Mouse (Mus musculus) layer of hippocampus, adult 2 months (tissue): ENCODE measurements around the gene Agtrap. TPM values are rescaled to one million over a fixed set of nuclear protein-coding genes. Genes with fewer than 3 reads are reported as not detected.

Experiments used
- DNase-seq, 2 experiments: peaks; one replicate each; pipeline ENCODE4 v3.0.0; 2022; ENCODE audit warnings: low spot score in 2 of 2
- H3K27ac ChIP-seq: fragments of 200-600 bp; 2 replicates; pipeline ENCODE4 v1.8.1; 2022
- H3K4me3 ChIP-seq: fragments of 200-600 bp; 2 replicates; pipeline ENCODE4 v1.8.1; 2022; ENCODE audit warnings: mild to moderate bottlenecking
- CTCF ChIP-seq: fragments of 200-600 bp; conservative IDR thresholded peaks from 2 replicates; pipeline ENCODE4 v1.8.1; 2022; ENCODE audit warnings: antibody characterized with exemption, mild to moderate bottlenecking, moderate library complexity
- total RNA-seq, 2 experiments: library from RNA; stranded (reverse); gene quantifications; 2 replicates each; pipeline ENCODE4 v1.2.3; 2021

Gene Agtrap
- total RNA-seq, 2 experiments from 2014 or later: 7.2 to 9.8 TPM

- no peak overlapping the region for H3K27ac ChIP-seq
Observed at GRCm38 (mm10) chr4:148080597-148080973, 7.2 kb downstream of the Agtrap start.

GRCm38 (mm10) chr4:148079944-148080596 lies 7.8 kb downstream of the Agtrap start:
- TF ChIP-seq CTCF: no peak
- no peak overlapping the region for H3K4me3 ChIP-seq

More at GRCm38 (mm10) chr4:148080597-148080973, 7.2 kb downstream of the Agtrap start:
- no peak overlapping the region for H3K4me3 ChIP-seq
- no peak for DNase-seq
- TF ChIP-seq CTCF: no peak

GRCm38 (mm10) chr4:148079212-148079611 lies 8.6 kb downstream of the Agtrap start:
- TF ChIP-seq CTCF: peak; percentile 63
- no peak for DNase-seq
- Histone ChIP-seq H3K4me3 (no peak overlapping the region), H3K27ac (no peak overlapping the region)

More at GRCm38 (mm10) chr4:148079944-148080596, 7.8 kb downstream of the Agtrap start:
- H3K27ac ChIP-seq: no peak overlapping the region
- DNase-seq: no peak

- TF ChIP-seq CTCF: no peak
- DNase-seq: no peak
- no peak overlapping the region for H3K27ac ChIP-seq
- no peak overlapping the region for H3K4me3 ChIP-seq
Observed at GRCm38 (mm10) chr4:148075881-148076280, 11.9 kb downstream of the Agtrap start.

- DNase-seq: peak; percentile 49 to 67
- H3K27ac ChIP-seq: peak overlapping the region; percentile 24; the same call in 1 of the 2 replicates
- peak overlapping the region; percentile 44 for H3K4me3 ChIP-seq
- TF ChIP-seq CTCF: no peak
Observed at GRCm38 (mm10) chr4:148075259-148075658, 12.6 kb downstream of the Agtrap start.

GRCm38 (mm10) chr4:148074521-148075189 lies 13.2 kb downstream of the Agtrap start:
- DNase-seq: no peak
- peak; percentile 77 for TF ChIP-seq CTCF
- no peak overlapping the region for H3K27ac ChIP-seq
- peak overlapping the region; percentile 44 for H3K4me3 ChIP-seq

- H3K4me3 ChIP-seq: no peak overlapping the region
- TF ChIP-seq CTCF: no peak
- H3K27ac ChIP-seq: no peak overlapping the region
- no peak for DNase-seq
Observed at GRCm38 (mm10) chr4:148071508-148071907, 16.3 kb downstream of the Agtrap start.

GRCm38 (mm10) chr4:148069602-148070218 lies 18.1 kb downstream of the Agtrap start:
- no peak for TF ChIP-seq CTCF
- no peak overlapping the region for H3K27ac ChIP-seq

GRCm38 (mm10) chr4:148067346-148067745 lies 20.5 kb downstream of the Agtrap start:
- Histone ChIP-seq H3K27ac (no peak overlapping the region), H3K4me3 (no peak overlapping the region)
- no peak for DNase-seq
- no peak for TF ChIP-seq CTCF

More at GRCm38 (mm10) chr4:148069602-148070218, 18.1 kb downstream of the Agtrap start:
- H3K4me3 ChIP-seq: no peak overlapping the region
- no peak for DNase-seq

GRCm38 (mm10) chr4:148066401-148066744 lies 21.5 kb downstream of the Agtrap start:
- H3K27ac ChIP-seq: no peak overlapping the region
- DNase-seq: no peak
- TF ChIP-seq CTCF: no peak
- no peak overlapping the region for H3K4me3 ChIP-seq

- DNase-seq: no peak
- H3K4me3 ChIP-seq: no peak overlapping the region
- H3K27ac ChIP-seq: no peak overlapping the region
- TF ChIP-seq CTCF: peak; percentile 63
Observed at GRCm38 (mm10) chr4:148065702-148066400, 22.0 kb downstream of the Agtrap start.

GRCm38 (mm10) chr4:148061086-148061480 lies 26.7 kb downstream of the Agtrap start:
- Histone ChIP-seq H3K27ac (no peak overlapping the region), H3K4me3 (no peak overlapping the region)
- DNase-seq: no peak
- TF ChIP-seq CTCF: no peak
